Mouse (Mus musculus): ENCODE measurements around the gene B830017H08Rik. TPM values are rescaled to one million over a fixed set of nuclear protein-coding genes. Genes with fewer than 3 reads are reported as not detected.

Gene B830017H08Rik
- polyA plus RNA-seq, 1 experiment: not detected

GRCm38 (mm10) chr16:17806581-17807191, 26.2 kb upstream of the B830017H08Rik start:
- Histone ChIP-seq H3K9ac (ENCODE audit: low read depth, poor library complexity, severe bottlenecking) (peak overlapping the region; percentile 78), H3K4me3 (ENCODE audit: low read depth, low read length) (peak overlapping the region; percentile 62), H3K36me3 (ENCODE audit: control insufficient read depth, insufficient read depth, low read length, poor library complexity, severe bottlenecking) (no peaks in the 10 kb centered on the region), H3K4me1 (ENCODE audit: control insufficient read depth, insufficient read depth, low read length) (peaks cover 6% of the 10 kb centered on the region), H3K27me3 (ENCODE audit: control insufficient read depth, insufficient read depth, low read length, poor library complexity, severe bottlenecking) (peaks cover 8% of the 10 kb centered on the region), H3K9me3 (replicated peaks; ENCODE audit: control insufficient read depth, insufficient read depth, low read length, poor library complexity, severe bottlenecking) (no peaks in the 10 kb centered on the region), H3K27ac (ENCODE audit: insufficient read depth, low read length) (no peak overlapping the region)
- TF ChIP-seq CTCF (IDR thresholded peaks at IDR 0.05; ENCODE audit: low read depth, low read length) (no peak), EP300 (IDR thresholded peaks at IDR 0.05; ENCODE audit: insufficient read depth, low read depth, low read length) (no peak), POLR2A (IDR thresholded peaks at IDR 0.05; ENCODE audit: insufficient read depth, low read length) (no peak)

GRCm38 (mm10) chr16:17807192-17808009, 25.5 kb upstream of the B830017H08Rik start:
- H3K4me3 ChIP-seq (ENCODE audit: low read depth, low read length): peak overlapping the region; percentile 62
- H3K36me3 ChIP-seq (ENCODE audit: control insufficient read depth, insufficient read depth, low read length, poor library complexity, severe bottlenecking): no peaks in the 10 kb centered on the region
- peak overlapping the region; percentile 78 for H3K9ac ChIP-seq (ENCODE audit: low read depth, poor library complexity, severe bottlenecking)
- H3K27ac ChIP-seq (ENCODE audit: insufficient read depth, low read length): no peak overlapping the region
- no peaks in the 10 kb centered on the region for H3K9me3 ChIP-seq (replicated peaks; ENCODE audit: control insufficient read depth, insufficient read depth, low read length, poor library complexity, severe bottlenecking)
- peaks cover 8% of the 10 kb centered on the region for H3K27me3 ChIP-seq (ENCODE audit: control insufficient read depth, insufficient read depth, low read length, poor library complexity, severe bottlenecking)
- peaks cover 6% of the 10 kb centered on the region for H3K4me1 ChIP-seq (ENCODE audit: control insufficient read depth, insufficient read depth, low read length)
- TF ChIP-seq CTCF (IDR thresholded peaks at IDR 0.05; ENCODE audit: low read depth, low read length) (no peak), EP300 (IDR thresholded peaks at IDR 0.05; ENCODE audit: insufficient read depth, low read depth, low read length) (no peak), POLR2A (IDR thresholded peaks at IDR 0.05; ENCODE audit: insufficient read depth, low read length) (no peak)

GRCm38 (mm10) chr16:17809125-17809524, 23.8 kb upstream of the B830017H08Rik start:
- no peak for TF ChIP-seq POLR2A (IDR thresholded peaks at IDR 0.05; ENCODE audit: insufficient read depth, low read length)
- TF ChIP-seq EP300 (IDR thresholded peaks at IDR 0.05; ENCODE audit: insufficient read depth, low read depth, low read length): no peak
- TF ChIP-seq CTCF (IDR thresholded peaks at IDR 0.05; ENCODE audit: low read depth, low read length): no peak
- H3K27ac ChIP-seq (ENCODE audit: insufficient read depth, low read length): no peak overlapping the region
- H3K36me3 ChIP-seq (ENCODE audit: control insufficient read depth, insufficient read depth, low read length, poor library complexity, severe bottlenecking): no peaks in the 10 kb centered on the region
- no peak overlapping the region for H3K4me3 ChIP-seq (ENCODE audit: low read depth, low read length)
- H3K4me1 ChIP-seq (ENCODE audit: control insufficient read depth, insufficient read depth, low read length): peaks cover 3% of the 10 kb centered on the region
- no peak overlapping the region for H3K9ac ChIP-seq (ENCODE audit: low read depth, poor library complexity, severe bottlenecking)
- H3K9me3 ChIP-seq (replicated peaks; ENCODE audit: control insufficient read depth, insufficient read depth, low read length, poor library complexity, severe bottlenecking): no peaks in the 10 kb centered on the region
- H3K27me3 ChIP-seq (ENCODE audit: control insufficient read depth, insufficient read depth, low read length, poor library complexity, severe bottlenecking): peaks cover 4% of the 10 kb centered on the region

GRCm38 (mm10) chr16:17809711-17810110, 23.2 kb upstream of the B830017H08Rik start:
- Histone ChIP-seq H3K9ac (ENCODE audit: low read depth, poor library complexity, severe bottlenecking) (no peak overlapping the region), H3K27ac (ENCODE audit: insufficient read depth, low read length) (no peak overlapping the region), H3K4me1 (ENCODE audit: control insufficient read depth, insufficient read depth, low read length) (peaks cover 3% of the 10 kb centered on the region), H3K27me3 (ENCODE audit: control insufficient read depth, insufficient read depth, low read length, poor library complexity, severe bottlenecking) (peaks cover 6% of the 10 kb centered on the region), H3K4me3 (ENCODE audit: low read depth, low read length) (no peak overlapping the region), H3K9me3 (replicated peaks; ENCODE audit: control insufficient read depth, insufficient read depth, low read length, poor library complexity, severe bottlenecking) (no peaks in the 10 kb centered on the region), H3K36me3 (ENCODE audit: control insufficient read depth, insufficient read depth, low read length, poor library complexity, severe bottlenecking) (no peaks in the 10 kb centered on the region)
- TF ChIP-seq EP300 (IDR thresholded peaks at IDR 0.05; ENCODE audit: insufficient read depth, low read depth, low read length): no peak
- no peak for TF ChIP-seq POLR2A (IDR thresholded peaks at IDR 0.05; ENCODE audit: insufficient read depth, low read length)
- no peak for TF ChIP-seq CTCF (IDR thresholded peaks at IDR 0.05; ENCODE audit: low read depth, low read length)

GRCm38 (mm10) chr16:17812120-17812519, 20.8 kb upstream of the B830017H08Rik start:
- no peaks in the 10 kb centered on the region for H3K36me3 ChIP-seq (ENCODE audit: control insufficient read depth, insufficient read depth, low read length, poor library complexity, severe bottlenecking)
- TF ChIP-seq EP300 (IDR thresholded peaks at IDR 0.05; ENCODE audit: insufficient read depth, low read depth, low read length) (no peak), CTCF (IDR thresholded peaks at IDR 0.05; ENCODE audit: low read depth, low read length) (no peak), POLR2A (IDR thresholded peaks at IDR 0.05; ENCODE audit: insufficient read depth, low read length) (no peak)
- no peak overlapping the region for H3K4me3 ChIP-seq (ENCODE audit: low read depth, low read length)
- H3K27me3 ChIP-seq (ENCODE audit: control insufficient read depth, insufficient read depth, low read length, poor library complexity, severe bottlenecking): peaks cover 2% of the 10 kb centered on the region; the same call in 1 of the 2 replicates
- no peaks in the 10 kb centered on the region for H3K4me1 ChIP-seq (ENCODE audit: control insufficient read depth, insufficient read depth, low read length)
- no peak overlapping the region for H3K27ac ChIP-seq (ENCODE audit: insufficient read depth, low read length)
- no peak overlapping the region for H3K9ac ChIP-seq (ENCODE audit: low read depth, poor library complexity, severe bottlenecking)
- H3K9me3 ChIP-seq (replicated peaks; ENCODE audit: control insufficient read depth, insufficient read depth, low read length, poor library complexity, severe bottlenecking): no peaks in the 10 kb centered on the region

- TF ChIP-seq CTCF (IDR thresholded peaks at IDR 0.05; ENCODE audit: low read depth, low read length): no peak
- TF ChIP-seq POLR2A (IDR thresholded peaks at IDR 0.05; ENCODE audit: insufficient read depth, low read length): no peak
- no peak for TF ChIP-seq EP300 (IDR thresholded peaks at IDR 0.05; ENCODE audit: insufficient read depth, low read depth, low read length)
- Histone ChIP-seq H3K27ac (ENCODE audit: insufficient read depth, low read length) (no peak overlapping the region), H3K9ac (ENCODE audit: low read depth, poor library complexity, severe bottlenecking) (no peak overlapping the region), H3K27me3 (ENCODE audit: control insufficient read depth, insufficient read depth, low read length, poor library complexity, severe bottlenecking) (peaks cover 2% of the 10 kb centered on the region; the same call in 1 of the 2 replicates), H3K36me3 (ENCODE audit: control insufficient read depth, insufficient read depth, low read length, poor library complexity, severe bottlenecking) (no peaks in the 10 kb centered on the region), H3K4me1 (ENCODE audit: control insufficient read depth, insufficient read depth, low read length) (no peaks in the 10 kb centered on the region), H3K9me3 (replicated peaks; ENCODE audit: control insufficient read depth, insufficient read depth, low read length, poor library complexity, severe bottlenecking) (no peaks in the 10 kb centered on the region), H3K4me3 (ENCODE audit: low read depth, low read length) (no peak overlapping the region)
Measured at GRCm38 (mm10) chr16:17813173-17813572, 19.7 kb upstream of the B830017H08Rik start.
